Mouse (Mus musculus): ENCODE data around the gene Mxi1. TPM values are rescaled to one million over a fixed set of nuclear protein-coding genes. Genes with fewer than 3 reads are reported as not detected.

The Mxi1 gene
- total and polyA plus RNA-seq, 3 experiments: 10.6 to 19.9 (median 18.9) TPM

GRCm38 (mm10) chr19:53331882-53332500 lies 21.7 kb downstream of the Mxi1 start:
- DNase-seq (ENCODE audit: extremely low read depth): no peak
- Histone ChIP-seq H3K27me3 (replicated peaks) (no peaks in the 10 kb centered on the region), H3K79me2 (replicated peaks; ENCODE audit: control insufficient read depth, extremely low read depth, insufficient read depth, poor library complexity, severe bottlenecking) (no peaks in the 10 kb centered on the region), H3K36me3 (replicated peaks in 1 of 2; ENCODE audit: control insufficient read depth in 1 of 2, insufficient read depth in 1 of 2, low read length in 1 of 2) (peaks cover 3 to 19% of the 10 kb centered on the region in 2 experiments), H3K9me3 (replicated peaks; ENCODE audit: low read length) (no peaks in the 10 kb centered on the region), H3K9ac (ENCODE audit: insufficient read depth, low read depth) (no peak overlapping the region), H3K4me3 (replicated peaks in 1 of 3; ENCODE audit: low read depth in 2 of 3, low read length in 2 of 3, poor library complexity in 1 of 3) (no peak overlapping the region), H3K27ac (ENCODE audit: insufficient read depth, low read depth) (no peak overlapping the region), H3K4me2 (ENCODE audit: insufficient read depth, low read depth, poor library complexity, severe bottlenecking) (no peak overlapping the region), H3K4me1 (ENCODE audit: control insufficient read depth in 1 of 2, insufficient read depth in 2 of 2) (peaks cover 8 to 23% of the 10 kb centered on the region in 2 experiments)
- in situ Hi-C loops (cut with MboI; ENCODE audit: low pct_ligation_motif_present, low pct_unique_long_range_greater_than_20kb, low sequenced_read_pairs) (loop anchor here (25.0 kb wide), 1 partner anchor 320 kb away; no protein-coding TSS in a partner anchor), dilution Hi-C loops (cut with MboI; ENCODE audit: extremely low pct_ligation_motif_present, extremely low pct_unique_long_range_greater_than_20kb, low sequenced_read_pairs) (no loop called here)
- TF ChIP-seq MYC (IDR thresholded peaks at IDR 0.05; ENCODE audit: low read depth, low read length): no peak
- no peak for TF ChIP-seq MXI1 (IDR thresholded peaks at IDR 0.05; ENCODE audit: low read depth, low read length)
- no peak for TF ChIP-seq ZKSCAN1 (IDR thresholded peaks at IDR 0.05; ENCODE audit: borderline replicate concordance, low read depth, low read length)
- no peak for TF ChIP-seq E2F4 (IDR thresholded peaks at IDR 0.05; ENCODE audit: insufficient replicate concordance, low read depth, low read length)

- in situ Hi-C loops (cut with MboI; ENCODE audit: low pct_ligation_motif_present, low pct_unique_long_range_greater_than_20kb, low sequenced_read_pairs) (loop anchor here (25.0 kb wide), 1 partner anchor 321 kb away; no protein-coding TSS in a partner anchor), dilution Hi-C loops (cut with MboI; ENCODE audit: extremely low pct_ligation_motif_present, extremely low pct_unique_long_range_greater_than_20kb, low sequenced_read_pairs) (no loop called here)
- Histone ChIP-seq H3K4me2 (ENCODE audit: insufficient read depth, low read depth, poor library complexity, severe bottlenecking) (no peak overlapping the region), H3K4me3 (replicated peaks in 1 of 3; ENCODE audit: low read depth in 2 of 3, low read length in 2 of 3, poor library complexity in 1 of 3) (no peak overlapping the region), H3K79me2 (replicated peaks; ENCODE audit: control insufficient read depth, extremely low read depth, insufficient read depth, poor library complexity, severe bottlenecking) (no peaks in the 10 kb centered on the region), H3K9ac (ENCODE audit: insufficient read depth, low read depth) (no peak overlapping the region), H3K27ac (ENCODE audit: insufficient read depth, low read depth) (no peak overlapping the region), H3K27me3 (replicated peaks) (no peaks in the 10 kb centered on the region), H3K36me3 (replicated peaks in 1 of 2; ENCODE audit: control insufficient read depth in 1 of 2, insufficient read depth in 1 of 2, low read length in 1 of 2) (peaks cover 3 to 29% of the 10 kb centered on the region in 2 experiments), H3K4me1 (ENCODE audit: control insufficient read depth in 1 of 2, insufficient read depth in 2 of 2) (peaks cover 0 to 7% of the 10 kb centered on the region in 2 experiments; a peak in 2 of 4 replicates), H3K9me3 (replicated peaks; ENCODE audit: low read length) (peaks cover 2% of the 10 kb centered on the region)
- DNase-seq (ENCODE audit: extremely low read depth): no peak
- TF ChIP-seq USF1 (IDR thresholded peaks at IDR 0.05; ENCODE audit: low read depth, low read length) (no peak), MXI1 (IDR thresholded peaks at IDR 0.05; ENCODE audit: low read depth, low read length) (no peak), ZC3H11A (IDR thresholded peaks at IDR 0.05; ENCODE audit: low read depth, low read length) (no peak), SMC3 (IDR thresholded peaks at IDR 0.05; ENCODE audit: low read depth, low read length) (no peak), HCFC1 (IDR thresholded peaks at IDR 0.05; ENCODE audit: low read depth, low read length) (no peak), ZNF384 (IDR thresholded peaks at IDR 0.05; ENCODE audit: low read depth, low read length) (no peak), JUN (IDR thresholded peaks at IDR 0.05; ENCODE audit: insufficient read depth, low read depth, low read length) (no peak), EP300 (IDR thresholded peaks at IDR 0.05; ENCODE audit: low read length) (no peak), MAFK (IDR thresholded peaks at IDR 0.05; ENCODE audit: insufficient replicate concordance, low read length) (no peak)
Observed at GRCm38 (mm10) chr19:53333730-53334129, 23.4 kb downstream of the Mxi1 start.

Data from CH12.LX (cell line).